In the genomic region with DNA sequence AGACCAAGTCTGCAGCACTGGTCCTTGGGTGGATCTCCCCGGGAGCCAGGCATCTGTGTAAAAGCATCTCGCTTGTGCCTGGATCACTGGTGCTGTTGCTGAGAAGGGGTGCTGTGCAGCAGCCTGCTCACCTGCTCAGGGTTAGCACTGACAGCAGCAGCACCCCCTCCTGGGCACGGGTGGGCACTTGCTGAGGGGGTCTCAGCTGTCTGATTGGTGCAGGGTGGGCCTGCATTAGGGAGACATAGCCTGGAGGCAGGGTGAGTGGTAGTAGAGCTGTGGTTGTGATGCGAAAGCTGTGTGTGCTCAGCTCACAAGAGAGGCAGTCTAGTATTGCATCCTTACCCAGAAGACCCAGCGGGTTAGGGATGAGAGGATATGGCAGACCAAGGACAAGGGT, we compare ENCODE assay signal across 22 mouse cellular contexts. TPM values are rescaled to one million over a fixed set of nuclear protein-coding genes. Genes with fewer than 3 reads are reported as not detected.
DNase-seq lines count a peak whose midpoint lies in the region; ATAC-seq and TF ChIP-seq lines count a peak whose summit lies in the region.
"Had no signal": no experiment of that assay in that cellular context is flagged by ENCODE, and none has a peak within 500 bp of the region (broad histone marks: within the 10 kb centered on the region; RNA-seq: fewer than 3 reads in every experiment).

No protein-coding gene starts in this region.

- ATAC-seq in heart, embryonic 11.5 days (replicated peaks; ENCODE audit: insufficient number of reproducible peaks, low FRiP score, low TSS enrichment), result peak; percentile 12; the same call in 1 of the 2 replicates
- ATAC-seq in hindbrain, embryonic 12.5 days (ENCODE audit: low FRiP score), result 0 out of 2 replicates have a peak, but pooled peaks have one; percentile 49
- ATAC-seq in hindbrain, embryonic 11.5 days (ENCODE audit: low FRiP score), result no peak
- ATAC-seq in midbrain, embryonic 13.5 days, result peak; percentile 27; the same call in 1 of the 2 replicates
- peak; percentile 33 for ATAC-seq in hindbrain, postnatal 0 days
- ATAC-seq: activated CD4-positive, CD25-positive, alpha-beta regulatory T cell, adult 4 months had no signal

- TF ChIP-seq CTCF in hindbrain, postnatal 0 days (IDR thresholded peaks at IDR 0.05; ENCODE audit: low read depth), result peak; percentile 29; the same call in 1 of the 2 replicates

- no peak overlapping the region for H3K9ac ChIP-seq in heart, embryonic 11.5 days (ENCODE audit: low read depth, low read length)
- no peak overlapping the region for H3K9ac ChIP-seq in hindbrain, embryonic 12.5 days
- H3K9ac ChIP-seq in hindbrain, embryonic 11.5 days (ENCODE audit: low read depth, low read length), result no peak overlapping the region
- H3K9ac ChIP-seq in midbrain, embryonic 13.5 days (replicated peaks), result no peak overlapping the region
- no peak overlapping the region for H3K9ac ChIP-seq in hindbrain, postnatal 0 days (replicated peaks; ENCODE audit: low read length)
- H3K9ac ChIP-seq: limb, embryonic 15.5 days had no signal

- no peak for DNase-seq in heart, adult 18-20 months
- DNase-seq in hindbrain, embryonic 11.5 days (ENCODE audit: low spot score), result no peak
- DNase-seq in midbrain, embryonic 10.5 days (ENCODE audit: low spot score), result no peak
- no peak for DNase-seq in hindbrain, postnatal 0 days (ENCODE audit: low spot score)
- no peak for DNase-seq in limb, embryonic 10.5 days (ENCODE audit: low spot score)
- DNase-seq: adrenal gland, postnatal 14 days; cerebellum, adult 11-12 months; gastrocnemius, postnatal 25 days; layer of hippocampus, adult 9-11 months; lung, postnatal 10 days had no signal

- peaks cover 29% of the 10 kb centered on the region for H3K4me1 ChIP-seq in heart, embryonic 11.5 days (ENCODE audit: control insufficient read depth, insufficient read depth, low read length)
- H3K4me1 ChIP-seq in hindbrain, embryonic 12.5 days, result no peaks in the 10 kb centered on the region
- H3K4me1 ChIP-seq in hindbrain, embryonic 11.5 days (replicated peaks; ENCODE audit: control insufficient read depth, insufficient read depth, low read length), result no peaks in the 10 kb centered on the region
- H3K4me1 ChIP-seq in midbrain, embryonic 13.5 days (replicated peaks), result no peaks in the 10 kb centered on the region
- H3K4me1 ChIP-seq in midbrain, embryonic 10.5 days, result no peaks in the 10 kb centered on the region
- H3K4me1 ChIP-seq in hindbrain, postnatal 0 days (ENCODE audit: insufficient read depth, low read length), result no peaks in the 10 kb centered on the region
- H3K4me1 ChIP-seq in limb, embryonic 10.5 days, result no peaks in the 10 kb centered on the region
- H3K4me1 ChIP-seq: limb, embryonic 15.5 days had no signal

- H3K4me2 ChIP-seq in heart, embryonic 11.5 days, result no peak overlapping the region
- H3K4me2 ChIP-seq in hindbrain, embryonic 12.5 days (replicated peaks), result no peak overlapping the region
- no peak overlapping the region for H3K4me2 ChIP-seq in hindbrain, embryonic 11.5 days (replicated peaks; ENCODE audit: low read depth, low read length)
- no peak overlapping the region for H3K4me2 ChIP-seq in midbrain, embryonic 13.5 days (replicated peaks)
- no peak overlapping the region for H3K4me2 ChIP-seq in hindbrain, postnatal 0 days (ENCODE audit: low read depth, low read length)
- H3K4me2 ChIP-seq: limb, embryonic 15.5 days had no signal

- no peaks in the 10 kb centered on the region for H3K9me3 ChIP-seq in heart, embryonic 11.5 days (replicated peaks; ENCODE audit: control insufficient read depth, low read length)
- no peaks in the 10 kb centered on the region for H3K9me3 ChIP-seq in hindbrain, embryonic 12.5 days (replicated peaks)
- no peaks in the 10 kb centered on the region for H3K9me3 ChIP-seq in hindbrain, embryonic 11.5 days (ENCODE audit: control insufficient read depth, low read length)
- no peaks in the 10 kb centered on the region for H3K9me3 ChIP-seq in midbrain, embryonic 13.5 days
- no peaks in the 10 kb centered on the region for H3K9me3 ChIP-seq in midbrain, embryonic 10.5 days (replicated peaks)
- H3K9me3 ChIP-seq in hindbrain, postnatal 0 days (ENCODE audit: low read length), result no peaks in the 10 kb centered on the region
- no peaks in the 10 kb centered on the region for H3K9me3 ChIP-seq in limb, embryonic 10.5 days (replicated peaks)
- H3K9me3 ChIP-seq: limb, embryonic 15.5 days; megakaryocyte, embryonic 14.5 days had no signal

- H3K27ac ChIP-seq in heart, embryonic 11.5 days (ENCODE audit: low read depth, low read length), result peak overlapping the region; percentile 84
- H3K27ac ChIP-seq in hindbrain, embryonic 12.5 days, result no peak overlapping the region
- no peak overlapping the region for H3K27ac ChIP-seq in hindbrain, embryonic 11.5 days (ENCODE audit: low read depth, low read length)
- no peak overlapping the region for H3K27ac ChIP-seq in midbrain, embryonic 13.5 days
- no peak overlapping the region for H3K27ac ChIP-seq in midbrain, embryonic 10.5 days (replicated peaks)
- peak overlapping the region; percentile 4; the same call in 1 of the 2 replicates for H3K27ac ChIP-seq in hindbrain, postnatal 0 days
- no peak overlapping the region for H3K27ac ChIP-seq in limb, embryonic 10.5 days
- H3K27ac ChIP-seq: limb, embryonic 15.5 days had no signal

- 80% methylated on average over 5 of the region's 5 CpGs for WGBS in heart, embryonic 11.5 days (ENCODE audit: insufficient replicate concordance)
- WGBS in hindbrain, embryonic 12.5 days, result 87% methylated on average over 5 of the region's 5 CpGs
- WGBS in hindbrain, embryonic 11.5 days, result 94% methylated on average over 5 of the region's 5 CpGs
- 90% methylated on average over 5 of the region's 5 CpGs for WGBS in midbrain, embryonic 13.5 days
- 92% methylated on average over 5 of the region's 5 CpGs for WGBS in midbrain, embryonic 10.5 days
- WGBS in hindbrain, postnatal 0 days, result 81% methylated on average over 5 of the region's 5 CpGs
- 94% methylated on average over 5 of the region's 5 CpGs for WGBS in limb, embryonic 10.5 days

- no peak overlapping the region for H3K4me3 ChIP-seq in heart, embryonic 11.5 days (ENCODE audit: low read depth, low read length)
- H3K4me3 ChIP-seq in hindbrain, embryonic 12.5 days, result no peak overlapping the region
- H3K4me3 ChIP-seq in hindbrain, embryonic 11.5 days (ENCODE audit: low read depth, low read length), result no peak overlapping the region
- H3K4me3 ChIP-seq in midbrain, embryonic 13.5 days (replicated peaks), result no peak overlapping the region
- H3K4me3 ChIP-seq in midbrain, embryonic 10.5 days, result no peak overlapping the region
- H3K4me3 ChIP-seq in hindbrain, postnatal 0 days (ENCODE audit: low read length), result no peak overlapping the region
- no peak overlapping the region for H3K4me3 ChIP-seq in limb, embryonic 10.5 days
- H3K4me3 ChIP-seq: erythroblast, embryonic 14.5 days; limb, embryonic 15.5 days; megakaryocyte, embryonic 14.5 days had no signal

- H3K36me3 ChIP-seq in heart, embryonic 11.5 days (ENCODE audit: control insufficient read depth, insufficient read depth, low read length), result peaks cover 31% of the 10 kb centered on the region
- peaks cover 96% of the 10 kb centered on the region for H3K36me3 ChIP-seq in hindbrain, embryonic 12.5 days
- peaks cover 15% of the 10 kb centered on the region for H3K36me3 ChIP-seq in hindbrain, embryonic 11.5 days (ENCODE audit: control insufficient read depth, insufficient read depth, low read length)
- peaks cover 99% of the 10 kb centered on the region for H3K36me3 ChIP-seq in midbrain, embryonic 13.5 days
- peaks cover 100% of the 10 kb centered on the region for H3K36me3 ChIP-seq in midbrain, embryonic 10.5 days
- H3K36me3 ChIP-seq in hindbrain, postnatal 0 days (ENCODE audit: insufficient read depth, low read length), result peaks cover 75% of the 10 kb centered on the region
- peaks cover 98% of the 10 kb centered on the region for H3K36me3 ChIP-seq in limb, embryonic 10.5 days

- no peaks in the 10 kb centered on the region for H3K27me3 ChIP-seq in heart, embryonic 11.5 days (ENCODE audit: control insufficient read depth, insufficient read depth, low read length)
- no peaks in the 10 kb centered on the region for H3K27me3 ChIP-seq in hindbrain, embryonic 12.5 days
- H3K27me3 ChIP-seq in hindbrain, embryonic 11.5 days (ENCODE audit: control insufficient read depth, insufficient read depth, low read length), result no peaks in the 10 kb centered on the region
- H3K27me3 ChIP-seq in midbrain, embryonic 13.5 days, result no peaks in the 10 kb centered on the region
- no peaks in the 10 kb centered on the region for H3K27me3 ChIP-seq in midbrain, embryonic 10.5 days (ENCODE audit: low read depth, poor library complexity, severe bottlenecking)
- no peaks in the 10 kb centered on the region for H3K27me3 ChIP-seq in hindbrain, postnatal 0 days (ENCODE audit: insufficient read depth, low read length)
- H3K27me3 ChIP-seq in limb, embryonic 10.5 days (ENCODE audit: low read depth, poor library complexity, severe bottlenecking), result no peaks in the 10 kb centered on the region
- H3K27me3 ChIP-seq: limb, embryonic 15.5 days; megakaryocyte, embryonic 14.5 days; Patski had no signal

RNA-seq across cellular contexts. Expression of gene Tex29, which starts 20.1 kb away (rescaled TPM):
- 0.63 TPM in 1 of 2 replicates, not detected in the other for polyA plus RNA-seq in heart, embryonic 11.5 days (2014; fragmentation: Nextera tagmentation; extraction: Ambion mirVana)
- not detected for total RNA-seq in heart, adult 18-20 months (2021)
- 0.27 TPM in 1 of 2 replicates, not detected in the other for polyA plus RNA-seq in hindbrain, embryonic 12.5 days (2016; fragmentation: Nextera tagmentation; extraction: Ambion mirVana)
- polyA plus RNA-seq in hindbrain, embryonic 11.5 days (2014; fragmentation: Nextera tagmentation; extraction: Ambion mirVana), result 0.18 and 0.22 TPM in 2 replicates
- 0.34 and 0.40 TPM in 2 replicates for polyA plus RNA-seq in midbrain, embryonic 13.5 days (2015; fragmentation: Nextera tagmentation; extraction: Ambion mirVana)
- polyA plus RNA-seq in midbrain, embryonic 10.5 days (2016; fragmentation: Nextera tagmentation; extraction: Ambion mirVana), result 0.20 TPM in 1 of 2 replicates, not detected in the other
- total RNA-seq in hindbrain, postnatal 0 days (2014; rRNA removed), result not detected in 2 replicates
- polyA plus RNA-seq in hindbrain, postnatal 0 days (2015; fragmentation: Nextera tagmentation; extraction: Ambion mirVana), result 0.58 and 1.3 TPM in 2 replicates
- not detected in 2 replicates for polyA plus RNA-seq in limb, embryonic 10.5 days (2016; fragmentation: Nextera tagmentation; extraction: Ambion mirVana)
- total RNA-seq: adrenal gland, postnatal 14 days; gastrocnemius, postnatal 25 days; monocyte, adult 5-6 weeks; neutrophil, adult 5-6 weeks had no signal
- polyA plus RNA-seq: activated CD4-positive, CD25-positive, alpha-beta regulatory T cell, adult 4 months; embryonic facial prominence, embryonic 11.5 days; erythroblast, embryonic 14.5 days; limb, embryonic 15.5 days; liver, embryonic 16.5 days; Patski had no signal

Comparison
In these comparisons a context has a peak if more than half of its experiments do, and no peak if none do; other contexts are left out.
1. H3K27ac ChIP-seq: peak in heart, embryonic 11.5 days (single experiment) and hindbrain, postnatal 0 days (single experiment); none in hindbrain, embryonic 12.5 days (single experiment), hindbrain, embryonic 11.5 days (single experiment), midbrain, embryonic 13.5 days (single experiment), midbrain, embryonic 10.5 days (single experiment) and limb, embryonic 10.5 days (single experiment).